Mouse (Mus musculus): ENCODE data around the gene Hspa5.
A peak's percentile ranks its signal among the peaks of the same experiment; 100 is the strongest.
"Not testable (repeated sequence)": the region's sequence is repeated elsewhere in the genome, so short reads cannot be mapped to it uniquely, and the experiment has no call there.

Gene Hspa5

GRCm38 (mm10) chr2:34770951-34771350 lies 819 bp upstream of the Hspa5 start:
- DNase-seq (ENCODE audit: low spot score in 2 of 2) = no peak

DNA sequence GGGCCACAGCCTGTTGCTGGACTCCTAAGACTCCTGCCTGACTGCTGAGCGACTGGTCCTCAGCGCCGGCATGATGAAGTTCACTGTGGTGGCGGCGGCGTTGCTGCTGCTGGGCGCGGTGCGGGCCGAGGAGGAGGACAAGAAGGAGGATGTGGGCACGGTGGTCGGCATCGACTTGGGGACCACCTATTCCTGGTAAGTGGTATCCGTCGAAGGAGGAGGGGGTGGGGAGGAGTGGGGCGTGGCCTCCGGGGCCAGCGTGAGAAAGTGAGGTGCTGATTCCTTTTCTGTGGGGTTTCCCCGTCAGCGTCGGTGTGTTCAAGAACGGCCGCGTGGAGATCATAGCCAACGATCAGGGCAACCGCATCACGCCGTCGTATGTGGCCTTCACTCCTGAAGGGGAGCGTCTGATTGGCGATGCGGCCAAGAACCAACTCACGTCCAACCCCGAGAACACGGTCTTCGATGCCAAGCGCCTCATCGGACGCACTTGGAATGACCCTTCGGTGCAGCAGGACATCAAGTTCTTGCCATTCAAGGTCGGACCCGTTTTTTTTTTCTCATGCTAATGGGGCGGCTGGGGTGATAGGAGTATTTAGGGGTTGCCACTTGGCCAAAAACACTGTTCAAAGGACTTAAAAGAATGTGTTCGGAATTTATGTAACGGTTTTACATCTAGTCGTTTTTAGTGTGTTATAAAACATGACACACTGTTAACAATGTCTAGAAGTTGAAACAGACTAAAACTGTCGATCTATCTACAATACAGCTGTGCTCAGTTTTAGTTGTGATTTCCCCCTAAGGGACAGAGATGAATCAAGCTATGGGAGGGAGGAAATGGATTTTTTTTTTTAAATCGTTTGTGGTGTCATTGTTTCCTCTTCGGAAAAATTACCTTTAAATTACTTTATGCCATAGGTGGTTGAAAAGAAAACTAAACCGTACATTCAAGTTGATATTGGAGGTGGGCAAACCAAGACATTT lies 774 bp downstream of the Hspa5 start:
- DNase-seq (ENCODE audit: low spot score in 2 of 2) = no peak

- DNase-seq (ENCODE audit: low spot score in 2 of 2) = no peak
Measured at GRCm38 (mm10) chr2:34773673-34774072, 1.9 kb downstream of the Hspa5 start.

- no peak for DNase-seq (ENCODE audit: low spot score in 2 of 2)
Measured at GRCm38 (mm10) chr2:34774493-34774892, 2.7 kb downstream of the Hspa5 start.

DNA sequence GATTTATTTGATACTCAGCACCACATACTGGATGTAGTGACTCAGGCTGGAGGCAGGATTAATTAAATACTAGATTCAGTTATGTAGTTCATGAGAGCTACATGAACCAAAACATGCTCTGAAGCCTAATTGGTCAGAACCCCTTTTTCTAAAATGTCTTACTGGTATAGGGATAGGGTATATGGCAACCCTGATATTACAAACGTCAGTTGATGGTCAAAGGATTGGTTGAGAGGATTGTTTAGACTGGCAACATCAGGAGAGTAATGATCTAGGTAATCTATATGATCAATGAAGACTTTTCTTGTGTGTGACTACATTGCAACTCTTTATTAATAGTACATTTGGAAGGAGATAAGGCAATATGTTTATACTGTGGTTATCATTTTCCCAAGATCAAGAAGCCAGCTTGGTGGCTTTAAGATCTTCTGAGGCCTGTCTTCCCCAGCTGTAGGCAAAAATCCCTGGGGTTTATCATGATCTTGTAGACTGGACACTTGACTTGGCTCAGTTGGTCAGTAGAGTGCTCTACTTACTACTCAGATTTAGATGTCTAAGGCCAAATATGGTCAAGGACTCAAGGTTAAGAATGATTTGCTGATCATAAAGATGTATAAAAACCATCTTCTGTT lies 5.6 kb downstream of the Hspa5 start:
- no peak for DNase-seq (ENCODE audit: low spot score in 2 of 2)

DNA sequence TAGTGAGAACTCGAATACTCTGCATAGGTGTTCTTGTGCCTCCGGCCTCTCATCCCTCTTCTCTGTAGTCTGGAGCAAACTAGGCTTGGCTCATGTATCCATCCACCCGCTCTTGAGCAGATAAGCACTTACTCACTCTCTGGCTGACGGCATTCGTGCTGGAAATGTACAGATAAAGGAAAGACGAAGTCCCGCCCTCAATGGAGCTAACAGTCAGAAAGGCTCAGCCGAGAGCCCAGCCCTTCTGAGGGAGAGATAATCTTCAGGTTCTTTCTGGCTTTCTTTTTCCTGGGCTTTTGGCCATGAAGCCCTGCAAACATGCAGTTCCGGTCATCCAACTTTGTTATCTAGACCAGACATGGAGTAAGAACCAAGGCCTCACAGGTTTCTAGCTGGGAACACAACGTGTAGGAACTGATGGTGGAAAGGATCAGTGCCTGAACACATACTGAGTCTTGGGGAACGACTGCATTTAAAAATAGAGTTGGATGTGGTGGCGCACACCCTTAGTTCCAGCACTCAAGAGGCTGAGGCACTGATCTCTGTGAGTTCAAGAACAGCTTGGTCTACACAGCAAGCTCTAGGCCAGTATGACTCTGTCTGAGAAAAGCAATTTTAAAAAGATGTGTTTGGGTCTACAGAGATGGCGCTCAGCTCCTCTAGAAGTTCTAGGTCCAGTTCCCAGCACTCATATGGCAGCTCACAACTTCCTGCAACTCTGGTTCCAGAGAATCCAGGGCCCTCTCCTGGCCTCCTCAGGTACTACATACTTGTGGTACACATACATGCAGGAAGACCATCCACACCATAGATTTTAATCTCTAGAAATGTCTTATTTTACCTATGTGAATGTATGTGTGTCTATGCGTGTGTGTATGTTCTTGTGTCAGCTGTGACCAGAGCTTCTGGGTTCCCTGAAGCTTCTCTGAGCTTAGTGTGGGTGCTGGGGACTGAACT lies 11.6 kb downstream of the Hspa5 start:
- DNase-seq (ENCODE audit: low spot score in 2 of 2) = no peak

GRCm38 (mm10) chr2:34784085-34784484 lies 12.3 kb downstream of the Hspa5 start:
- DNase-seq (ENCODE audit: low spot score in 2 of 2) = no peak

DNA sequence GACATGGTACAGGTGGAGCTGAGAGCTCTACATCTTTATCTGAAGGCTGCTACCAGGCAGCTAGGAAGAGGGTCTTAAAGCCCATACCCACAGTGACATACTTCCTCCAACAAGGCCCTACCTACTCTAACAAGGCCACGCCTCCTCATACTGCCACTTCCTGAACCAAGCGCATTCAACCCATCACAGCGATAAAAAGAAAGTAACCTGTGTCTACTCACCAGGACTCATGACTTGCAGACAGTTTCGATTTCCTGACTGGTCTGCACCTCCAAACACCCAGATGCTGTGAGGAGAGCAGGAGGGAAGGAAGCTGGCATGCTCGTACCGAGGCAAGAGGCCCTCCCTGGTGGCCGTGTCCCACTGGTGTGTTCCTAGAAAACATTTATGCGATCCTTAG lies 18.5 kb downstream of the Hspa5 start:
- DNase-seq (ENCODE audit: low spot score in 2 of 2) = no peak

- DNase-seq (ENCODE audit: low spot score in 2 of 2) = not testable (repeated sequence)
Measured at GRCm38 (mm10) chr2:34792543-34792942, 20.8 kb downstream of the Hspa5 start.

GRCm38 (mm10) chr2:34794511-34794910 lies 22.7 kb downstream of the Hspa5 start:
- DNase-seq (ENCODE audit: low spot score in 2 of 2) = no peak

- no peak for DNase-seq (ENCODE audit: low spot score in 2 of 2)
Measured at GRCm38 (mm10) chr2:34795426-34795825, 23.7 kb downstream of the Hspa5 start.

DNA sequence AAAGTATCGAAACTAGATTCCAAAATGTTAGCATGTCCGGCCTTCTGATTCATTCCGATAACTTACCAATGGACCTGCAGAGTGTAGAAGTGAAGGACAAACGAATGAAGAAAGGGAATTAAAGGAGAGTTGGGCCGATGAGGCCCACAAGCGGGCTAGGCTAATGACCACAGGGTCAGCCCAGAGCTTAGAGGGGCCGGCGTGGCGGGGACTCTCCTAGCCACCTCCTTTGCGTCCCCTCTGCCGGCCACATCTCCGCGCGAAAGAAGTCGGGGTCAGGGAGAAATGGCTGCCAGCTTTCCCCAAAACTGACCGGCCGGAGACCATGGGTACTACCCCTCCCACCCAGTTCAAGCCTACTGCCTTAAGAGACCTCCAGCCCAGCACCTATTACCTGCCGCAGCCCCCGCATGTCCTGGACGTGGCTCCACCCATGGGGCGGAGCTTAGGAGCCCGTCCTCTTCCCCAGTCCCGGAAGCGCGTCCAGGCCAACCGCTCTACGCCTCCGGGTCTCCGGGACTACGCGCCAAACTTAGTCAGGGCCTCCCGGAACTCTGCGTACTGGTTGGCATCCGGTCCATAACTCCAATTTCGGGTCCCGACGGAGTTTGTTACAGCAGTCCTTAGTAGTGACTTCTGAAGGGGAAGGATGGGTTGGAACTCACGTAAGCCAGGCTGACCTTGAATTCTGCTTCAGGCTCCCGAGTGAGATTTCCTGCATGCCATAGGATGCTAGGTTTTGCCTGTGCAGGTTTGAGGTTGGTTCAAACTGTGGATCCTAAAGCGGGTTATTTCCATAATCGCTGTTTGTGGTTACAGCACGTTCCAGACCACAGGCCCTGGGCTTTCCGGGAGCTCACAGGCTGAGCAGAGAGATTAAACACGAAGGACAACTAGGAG lies 27.8 kb downstream of the Hspa5 start, which contains the start of gene Rabepk:
Rabepk (minus strand) TSS at position 556 of the 900 bp plus-strand sequence.
- DNase-seq (ENCODE audit: low spot score in 2 of 2) = peak; percentile 75 to 83

DNA sequence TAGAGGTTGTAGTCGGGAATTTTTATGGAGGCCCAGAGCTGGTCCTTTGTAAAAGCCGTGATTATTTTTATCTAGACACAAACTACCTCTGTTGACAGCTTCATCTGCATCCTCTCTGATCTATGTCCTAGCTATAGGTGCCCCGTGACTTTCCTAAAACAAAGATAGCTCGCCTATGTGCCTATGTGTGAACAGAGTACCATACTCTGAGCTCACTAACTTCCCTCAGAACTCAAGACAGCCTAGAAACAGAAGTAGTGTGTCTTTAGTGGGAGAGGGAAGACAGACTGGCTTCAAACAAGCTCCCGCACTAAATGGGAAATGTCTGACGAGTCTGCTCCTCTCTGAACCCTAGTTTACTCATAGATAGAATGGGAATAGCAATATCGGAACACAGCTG lies 28.6 kb downstream of the Hspa5 start:
- no peak for DNase-seq (ENCODE audit: low spot score in 2 of 2)

DNA sequence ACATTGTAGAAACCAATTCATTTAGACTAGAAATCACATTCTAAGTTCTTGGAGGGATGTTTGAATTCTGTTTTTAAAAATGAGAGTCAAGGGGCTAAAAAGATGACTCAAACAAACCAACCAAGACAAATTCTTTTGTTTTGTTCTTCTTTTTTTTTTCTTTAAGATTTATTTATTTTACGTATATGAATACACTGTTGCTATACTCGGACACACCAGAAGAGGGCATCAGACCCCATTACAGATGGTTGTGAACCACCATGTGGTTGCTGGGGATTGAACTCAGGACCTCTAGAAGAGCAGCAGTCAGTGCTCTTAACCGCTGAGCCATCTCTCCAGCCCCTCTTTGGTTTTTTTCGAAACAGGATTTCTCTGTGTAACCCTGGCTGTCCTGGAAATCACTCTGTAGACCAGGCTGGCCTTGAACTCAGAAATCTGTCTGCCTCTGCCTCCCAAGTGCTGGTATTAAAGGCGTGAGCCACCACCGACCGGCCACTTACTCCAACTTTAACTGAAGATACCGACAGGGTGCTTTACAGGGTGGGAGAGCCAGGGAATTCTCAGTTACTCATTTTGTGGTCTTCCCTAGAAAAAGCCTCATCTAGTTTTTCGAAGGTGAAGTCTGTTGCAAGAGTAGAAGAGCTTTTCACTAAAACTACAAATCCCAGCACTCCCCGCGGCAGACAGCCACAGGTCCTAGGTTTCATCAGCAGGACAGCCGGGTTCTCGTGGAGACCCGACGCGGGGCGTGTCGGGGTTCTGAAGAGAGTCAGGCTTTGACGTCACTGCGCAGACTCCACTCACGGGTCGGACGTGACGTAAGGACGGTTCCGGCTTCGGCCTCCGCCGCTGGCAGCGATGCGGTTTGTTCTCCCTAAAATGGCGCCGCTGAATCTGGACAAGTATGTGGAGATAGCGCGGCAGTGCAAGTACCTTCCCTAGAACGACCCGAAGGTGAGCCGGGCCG lies 30.0 kb downstream of the Hspa5 start:
- DNase-seq (ENCODE audit: low spot score in 2 of 2) = peak; percentile 95 to 97

DNA sequence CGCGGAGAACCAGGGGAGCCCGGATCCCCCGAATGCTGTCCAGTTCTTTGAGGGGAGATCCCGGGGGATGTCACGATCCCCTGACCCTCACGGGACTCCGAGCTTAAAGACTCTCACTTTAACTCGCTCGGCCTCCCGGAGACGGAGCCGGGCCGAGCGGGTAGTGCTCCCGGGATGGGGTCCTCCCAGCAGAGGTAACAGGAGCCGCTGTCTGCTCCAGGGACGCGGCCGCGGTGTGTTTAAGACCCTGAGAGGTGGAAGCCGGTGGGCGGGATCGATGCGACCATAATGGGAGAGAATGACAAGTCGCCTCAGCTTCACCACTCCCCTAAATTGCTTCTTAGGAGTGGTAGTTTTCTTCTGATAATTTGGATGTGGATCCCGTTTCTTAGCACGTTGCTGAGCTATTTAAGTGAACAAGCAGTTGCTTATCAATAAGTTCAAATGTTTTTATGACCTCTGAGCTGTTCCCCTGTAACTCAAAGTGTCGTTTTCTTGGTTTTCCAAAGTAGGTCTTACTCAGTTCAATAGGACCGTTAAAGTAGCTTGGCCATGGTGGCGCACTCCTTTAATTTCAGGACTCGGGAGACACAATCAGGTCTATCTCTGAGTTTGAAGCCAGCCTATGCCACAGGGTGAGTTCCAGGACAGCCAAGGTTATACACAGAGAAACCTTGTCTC lies 30.9 kb downstream of the Hspa5 start:
- peak in 1 of 2 experiments; percentile 29 for DNase-seq (ENCODE audit: low spot score in 2 of 2)

DNA sequence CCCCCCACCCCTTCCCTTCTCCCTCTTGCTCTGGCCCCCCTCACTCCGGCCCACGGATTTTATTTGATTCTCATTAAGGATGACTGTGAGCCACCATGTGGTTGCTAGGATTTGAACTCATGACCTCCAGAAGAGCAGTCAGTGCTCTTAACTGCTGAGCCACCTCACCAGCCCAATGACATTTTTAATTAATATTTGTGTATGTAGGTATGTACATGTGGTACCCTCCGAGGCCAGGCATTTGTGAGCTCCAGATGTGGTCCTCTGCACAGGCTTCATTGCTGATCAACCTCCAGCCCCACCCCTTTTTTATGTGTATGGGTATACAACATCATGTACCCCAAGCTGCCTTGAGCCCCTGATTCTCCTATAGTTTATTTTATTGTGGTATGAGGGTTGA lies 32.0 kb downstream of the Hspa5 start:
- no peak for DNase-seq (ENCODE audit: low spot score in 2 of 2)

DNA sequence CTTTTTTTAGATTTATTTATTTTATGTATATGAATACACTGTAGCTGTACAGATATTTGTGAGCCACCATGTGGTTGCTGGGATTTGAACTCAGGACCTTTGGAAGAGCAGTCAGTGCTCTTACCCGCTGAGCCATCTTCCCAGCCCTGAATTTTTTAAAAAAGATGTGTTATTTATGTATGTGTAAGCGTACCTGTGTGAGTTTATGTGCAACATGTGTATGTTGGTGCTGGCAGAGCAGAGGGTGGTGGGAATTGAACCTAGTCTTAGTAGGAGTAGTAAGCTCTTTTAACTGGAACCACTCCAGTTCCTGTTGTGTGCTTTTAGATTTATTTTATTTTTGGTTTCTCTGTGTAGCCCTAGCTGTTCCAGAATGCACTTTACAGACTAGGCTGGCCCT lies 32.4 kb downstream of the Hspa5 start:
- no peak for DNase-seq (ENCODE audit: low spot score in 2 of 2)

DNA sequence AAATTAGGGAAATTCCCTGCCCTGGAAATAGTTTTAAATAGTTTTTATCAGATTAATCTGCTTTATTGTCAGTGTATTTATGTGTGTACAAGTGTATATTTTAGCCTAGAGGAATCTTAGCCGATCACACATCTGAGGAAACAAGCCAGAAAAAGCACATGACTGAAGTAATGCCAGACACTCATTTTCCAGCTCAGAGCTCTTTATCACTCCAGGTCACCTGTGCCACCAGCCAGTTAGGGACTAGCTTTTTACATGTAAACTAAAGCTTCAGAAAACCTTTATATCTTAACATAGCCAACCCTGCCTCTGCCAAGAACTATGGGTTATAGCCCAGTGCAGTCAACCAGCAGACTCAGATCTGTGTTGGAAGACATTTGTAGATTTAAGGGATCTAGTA lies 33.0 kb downstream of the Hspa5 start:
- DNase-seq (ENCODE audit: low spot score in 2 of 2) = no peak

- no peak for DNase-seq (ENCODE audit: low spot score in 2 of 2)
Measured at GRCm38 (mm10) chr2:34805364-34805950, 33.7 kb downstream of the Hspa5 start.
